Mouse (Mus musculus) left cerebral cortex, adult 2 months (tissue): Measurements from ENCODE around the gene Sfxn3. TPM values are rescaled to one million over a fixed set of nuclear protein-coding genes. Genes with fewer than 3 reads are reported as not detected.
A peak's percentile ranks its signal among the peaks of the same experiment; 100 is the strongest.

Experiments used
- DNase-seq, 2 experiments: peaks; one replicate each; pipeline ENCODE4 v3.0.0; 2021 to 2022; ENCODE audit warnings: low spot score in 2 of 2, mixed read lengths in 1 of 2; ENCODE audit errors: extremely low spot score in 1 of 2
- H3K27ac ChIP-seq: fragments of 200-600 bp; 2 replicates; pipeline ENCODE4 v1.8.1; 2022
- H3K4me3 ChIP-seq: fragments of 200-600 bp; 2 replicates; pipeline ENCODE4 v1.8.1; 2022
- CTCF ChIP-seq: fragments of 200-600 bp; IDR thresholded peaks from 2 replicates; pipeline ENCODE4 v1.8.1; 2022; ENCODE audit warnings: antibody characterized with exemption, mild to moderate bottlenecking, moderate library complexity
- intact Hi-C: fragments of 180-260 bp; cut with DNase I; formaldehyde crosslinking; loops from one replicate; pipeline ENCODE4 v1.15.1; 2025
- total RNA-seq, 2 experiments: library from RNA; stranded (reverse); gene quantifications; 2 replicates each; pipeline ENCODE4 v1.2.3; 2021

The Sfxn3 gene
- total RNA-seq, 2 experiments from 2014 or later, result 120 to 125 TPM

GRCm38 (mm10) chr19:45021362-45021761, 25.9 kb upstream of the Sfxn3 start:
- intact Hi-C loops, result no loop called here
- no peak overlapping the region for H3K4me3 ChIP-seq
- DNase-seq, result no peak
- no peak overlapping the region for H3K27ac ChIP-seq
- TF ChIP-seq CTCF, result no peak

GRCm38 (mm10) chr19:45023993-45024392, 23.3 kb upstream of the Sfxn3 start:
- Histone ChIP-seq H3K4me3 (no peak overlapping the region), H3K27ac (no peak overlapping the region)
- TF ChIP-seq CTCF, result no peak
- DNase-seq, result no peak
- intact Hi-C loops, result no loop called here

- DNase-seq, result no peak
- TF ChIP-seq CTCF, result no peak
- intact Hi-C loops, result no loop called here
- Histone ChIP-seq H3K27ac (no peak overlapping the region), H3K4me3 (no peak overlapping the region)
These were observed 22.5 kb upstream of the Sfxn3 start for GRCm38 (mm10) chr19:45024775-45025174.

GRCm38 (mm10) chr19:45025937-45026568, 21.2 kb upstream of the Sfxn3 start:
- H3K27ac ChIP-seq, result peak overlapping the region; percentile 40; the same call in 1 of the 2 replicates
- H3K4me3 ChIP-seq, result no peak overlapping the region
- intact Hi-C loops, result no loop called here
- TF ChIP-seq CTCF, result no peak
- DNase-seq, result no peak

GRCm38 (mm10) chr19:45026958-45027670, 20.2 kb upstream of the Sfxn3 start:
- intact Hi-C loops, result no loop called here
- no peak for TF ChIP-seq CTCF
- peak overlapping the region; percentile 71 for H3K27ac ChIP-seq

DNA sequence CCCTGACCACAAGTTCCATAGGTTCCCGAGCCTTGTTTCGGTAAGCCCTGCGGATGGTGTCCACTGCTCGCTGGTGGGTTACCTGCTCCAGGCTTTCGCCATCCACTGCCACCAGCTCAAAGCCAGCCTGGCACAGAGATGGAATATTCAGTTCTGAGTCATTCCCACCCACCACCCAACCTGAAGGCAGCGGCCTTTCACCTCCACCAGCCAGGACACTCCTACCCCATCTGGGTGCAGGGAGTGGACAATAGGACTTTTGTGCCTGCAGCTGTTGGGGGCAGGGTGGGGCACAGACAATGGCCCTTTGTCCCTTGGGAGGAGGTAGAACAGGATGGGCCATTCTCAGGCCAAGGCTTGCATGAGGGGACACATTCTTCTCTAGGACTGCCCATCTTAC, 19.5 kb upstream of the Sfxn3 start:
- peak overlapping the region; percentile 71 for H3K27ac ChIP-seq
- DNase-seq, result no peak
- H3K4me3 ChIP-seq, result no peak overlapping the region
- intact Hi-C loops, result no loop called here
- no peak for TF ChIP-seq CTCF

More at GRCm38 (mm10) chr19:45026958-45027670, 20.2 kb upstream of the Sfxn3 start:
- H3K4me3 ChIP-seq, result no peak overlapping the region
- DNase-seq, result no peak

DNA sequence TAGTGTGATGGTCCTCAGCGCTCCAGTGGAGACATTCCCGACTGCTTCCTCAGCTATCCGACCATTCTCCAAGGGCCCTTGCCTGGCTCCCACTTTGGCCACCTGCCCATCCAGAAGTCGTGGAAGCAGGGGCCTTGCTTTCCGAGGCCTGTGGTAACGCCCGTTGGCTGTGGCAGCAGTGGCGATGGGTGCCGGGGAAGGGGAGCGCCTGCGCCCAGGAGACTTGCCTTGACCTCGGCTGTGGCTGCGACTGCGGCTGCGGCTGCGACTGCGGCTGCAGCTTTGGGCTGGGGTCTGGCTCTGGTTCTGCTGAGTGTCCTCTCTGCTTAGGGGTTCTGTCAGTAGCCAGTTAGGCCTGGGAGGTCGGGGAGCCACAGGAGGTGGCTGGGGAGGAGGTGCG, 18.6 kb upstream of the Sfxn3 start:
- TF ChIP-seq CTCF, result no peak
- H3K27ac ChIP-seq, result peak overlapping the region; percentile 50

DNA sequence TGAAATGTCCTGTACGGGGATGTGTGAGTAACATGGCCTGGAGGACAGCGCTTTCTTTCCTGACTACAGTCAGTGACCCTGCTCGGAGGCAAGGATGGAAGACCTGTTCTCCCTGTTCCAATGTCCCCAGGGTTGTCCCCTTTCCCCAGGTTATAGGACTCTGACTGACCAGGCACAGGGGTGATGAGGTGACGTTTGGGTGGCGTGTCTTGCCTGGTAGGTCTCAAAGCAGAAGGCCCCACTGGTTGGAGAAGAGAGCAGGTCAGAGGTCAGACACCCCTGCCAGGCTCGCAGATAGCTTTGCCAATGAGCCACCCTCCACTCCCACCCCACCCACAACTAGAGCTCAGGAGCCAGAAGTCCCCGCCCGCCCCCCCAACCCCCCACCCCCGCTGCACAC, 17.7 kb upstream of the Sfxn3 start:
- Histone ChIP-seq H3K4me3 (no peak overlapping the region), H3K27ac (no peak overlapping the region)
- intact Hi-C loops, result no loop called here
- TF ChIP-seq CTCF, result no peak
- DNase-seq, result no peak

More for the DNA sequence above, 18.6 kb upstream of the Sfxn3 start:
- intact Hi-C loops, result no loop called here
- no peak overlapping the region for H3K4me3 ChIP-seq
- no peak for DNase-seq

GRCm38 (mm10) chr19:45030111-45030510, 17.2 kb upstream of the Sfxn3 start:
- intact Hi-C loops, result no loop called here
- Histone ChIP-seq H3K4me3 (no peak overlapping the region), H3K27ac (peak overlapping the region; percentile 55)
- DNase-seq, result peak in 1 of 2 experiments; percentile 62
- peak; percentile 70 for TF ChIP-seq CTCF

DNA sequence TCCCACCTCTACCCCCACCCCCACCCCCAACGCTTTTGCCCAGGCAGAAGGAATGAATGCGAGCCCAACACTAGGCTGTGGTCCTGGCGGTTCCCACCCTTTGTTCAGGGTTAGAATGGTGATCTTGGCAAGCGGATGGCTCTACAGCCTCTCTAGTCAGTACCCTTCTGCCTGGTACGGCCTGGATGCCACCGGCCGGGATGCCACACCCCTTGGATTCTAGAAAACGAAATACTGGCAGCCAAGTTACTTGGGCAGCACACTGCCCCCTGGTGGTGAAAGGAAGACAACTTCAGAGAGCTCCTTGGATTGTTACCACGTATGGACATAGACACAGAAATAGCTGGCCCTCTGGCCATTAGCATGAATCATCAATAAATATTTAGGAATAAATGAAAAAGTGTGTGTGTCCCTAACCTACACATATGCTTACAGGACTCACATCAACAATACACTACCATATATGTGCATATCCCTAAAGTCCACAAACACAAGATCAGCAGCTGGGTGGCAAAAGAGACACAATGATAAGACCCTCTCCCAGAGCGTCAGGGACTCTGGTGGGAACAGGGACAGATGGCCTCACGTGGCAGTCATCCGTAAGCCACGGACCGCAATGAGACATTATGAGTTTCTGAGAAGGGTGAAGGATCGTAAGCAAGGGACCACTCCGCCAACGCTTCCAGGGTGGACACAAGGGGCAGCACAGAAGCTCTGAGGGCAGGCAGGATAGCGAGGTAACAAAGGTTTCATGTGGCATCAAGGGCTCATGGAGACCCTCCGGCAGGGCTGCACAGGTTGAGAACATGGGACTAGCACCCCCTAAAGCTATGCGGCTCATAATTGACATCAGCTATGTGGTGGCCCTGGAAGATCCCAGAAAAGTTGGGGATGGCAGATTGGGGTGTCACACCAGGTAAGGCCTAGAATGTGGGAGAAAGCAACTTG, 16.3 kb upstream of the Sfxn3 start:
- H3K27ac ChIP-seq, result no peak overlapping the region; the same call in 1 of the 2 replicates
- TF ChIP-seq CTCF, result peak; percentile 87
- peak; percentile 75 to 78 for DNase-seq
- intact Hi-C loops, result loop anchor here (1.0 kb wide), 2 partner anchors 15 to 19 kb away; no protein-coding TSS in a partner anchor
- no peak overlapping the region for H3K4me3 ChIP-seq

- peak; percentile 89 for TF ChIP-seq CTCF
- no peak overlapping the region for H3K4me3 ChIP-seq
- peak; percentile 67 to 74 for DNase-seq
- intact Hi-C loops, result loop anchor here (1.0 kb wide), 2 partner anchors 15 to 19 kb away; no protein-coding TSS in a partner anchor
- H3K27ac ChIP-seq, result no peak overlapping the region
These were observed 15.5 kb upstream of the Sfxn3 start for GRCm38 (mm10) chr19:45031780-45032179.
